In genomic region chr16:56716557-56717179, GRCm38 (mm10) we compare ENCODE assay signal across 8 mouse cellular contexts. TPM values are rescaled to one million over a fixed set of nuclear protein-coding genes. Genes with fewer than 3 reads are reported as not detected.
A peak's percentile ranks its signal among the peaks of the same experiment; 100 is the strongest.
DNase-seq lines count a peak whose midpoint lies in the region; ATAC-seq and TF ChIP-seq lines count a peak whose summit lies in the region.

No protein-coding gene starts in this region.

- under 1% methylated on average over 28 of the region's 38 CpGs for WGBS in heart, embryonic 13.5 days
- under 1% methylated on average over 28 of the region's 38 CpGs for WGBS in limb, embryonic 12.5 days
- under 1% methylated on average over 31 of the region's 38 CpGs for WGBS in midbrain, embryonic 13.5 days

- H3K9ac ChIP-seq in ES-Bruce4 (ENCODE audit: low read depth, poor library complexity, severe bottlenecking) = peak overlapping the region; percentile 90
- peak overlapping the region; percentile 94 for H3K9ac ChIP-seq in heart, embryonic 13.5 days
- peak overlapping the region; percentile 85 for H3K9ac ChIP-seq in limb, embryonic 12.5 days (replicated peaks)
- peak overlapping the region; percentile 90 for H3K9ac ChIP-seq in midbrain, embryonic 13.5 days (replicated peaks)

- H3K4me2 ChIP-seq in heart, embryonic 13.5 days = peak overlapping the region; percentile 81
- peak overlapping the region; percentile 68 for H3K4me2 ChIP-seq in limb, embryonic 12.5 days
- H3K4me2 ChIP-seq in midbrain, embryonic 13.5 days (replicated peaks) = peak overlapping the region; percentile 80

- H3K27me3 ChIP-seq in ES-Bruce4 (ENCODE audit: control insufficient read depth, insufficient read depth, low read length, poor library complexity, severe bottlenecking) = no peaks in the 10 kb centered on the region
- no peaks in the 10 kb centered on the region for H3K27me3 ChIP-seq in heart, embryonic 13.5 days (replicated peaks)
- no peaks in the 10 kb centered on the region for H3K27me3 ChIP-seq in limb, embryonic 12.5 days
- H3K27me3 ChIP-seq in midbrain, embryonic 13.5 days = no peaks in the 10 kb centered on the region

- H3K4me1 ChIP-seq in ES-Bruce4 (ENCODE audit: control insufficient read depth, insufficient read depth, low read length) = no peaks in the 10 kb centered on the region
- peaks cover 4% of the 10 kb centered on the region; the same call in 1 of the 2 replicates for H3K4me1 ChIP-seq in cortical plate, adult 2 months (ENCODE audit: control insufficient read depth, insufficient read depth, low read length)
- peaks cover 28% of the 10 kb centered on the region for H3K4me1 ChIP-seq in heart, embryonic 13.5 days
- peaks cover 10% of the 10 kb centered on the region for H3K4me1 ChIP-seq in limb, embryonic 12.5 days (replicated peaks)
- H3K4me1 ChIP-seq in midbrain, embryonic 13.5 days (replicated peaks) = peaks cover 25% of the 10 kb centered on the region

- peak; percentile 47 for ATAC-seq in heart, embryonic 13.5 days (ENCODE audit: extremely low read depth, insufficient number of reproducible peaks, low FRiP score, low TSS enrichment)
- peak; percentile 81 for ATAC-seq in limb, embryonic 12.5 days (ENCODE audit: insufficient number of reproducible peaks, insufficient read depth, low FRiP score, low TSS enrichment, low read depth)
- ATAC-seq in midbrain, embryonic 13.5 days = peak; percentile 65

- DNase-seq in heart, adult 8-10 months (ENCODE audit: low spot score) = peak; percentile 16
- no peak for DNase-seq in heart, adult 11 months
- DNase-seq in thymus, postnatal 36 days = no peak

- H3K4me3 ChIP-seq in ES-Bruce4 (ENCODE audit: low read depth, low read length) = peak overlapping the region; percentile 99
- H3K4me3 ChIP-seq in cortical plate, adult 2 months (ENCODE audit: insufficient read depth, low read length) = peak overlapping the region; percentile 49
- H3K4me3 ChIP-seq in heart, embryonic 13.5 days = peak overlapping the region; percentile 79
- H3K4me3 ChIP-seq in limb, embryonic 12.5 days (replicated peaks) = peak overlapping the region; percentile 78
- peak overlapping the region; percentile 72 for H3K4me3 ChIP-seq in midbrain, embryonic 13.5 days (replicated peaks)

- TF ChIP-seq CTCF in ES-Bruce4 (IDR thresholded peaks at IDR 0.05; ENCODE audit: low read depth, low read length) = no peak
- no peak for TF ChIP-seq CTCF in cortical plate, adult 2 months (IDR thresholded peaks at IDR 0.05; ENCODE audit: extremely low read depth, insufficient read depth, low read length)

- peak overlapping the region; percentile 47; the same call in 1 of the 2 replicates for H3K27ac ChIP-seq in ES-Bruce4 (ENCODE audit: insufficient read depth, low read length)
- peak overlapping the region; percentile 61 for H3K27ac ChIP-seq in cortical plate, adult 2 months (ENCODE audit: insufficient read depth, low read length)
- H3K27ac ChIP-seq in heart, embryonic 13.5 days (replicated peaks) = peak overlapping the region; percentile 99
- peak overlapping the region; percentile 99 for H3K27ac ChIP-seq in limb, embryonic 12.5 days
- peak overlapping the region; percentile 96 for H3K27ac ChIP-seq in midbrain, embryonic 13.5 days

- TF ChIP-seq POLR2A in ES-Bruce4 (IDR thresholded peaks at IDR 0.05; ENCODE audit: insufficient read depth, low read length) = no peak
- no peak for TF ChIP-seq POLR2A in cortical plate, adult 2 months (IDR thresholded peaks at IDR 0.05; ENCODE audit: extremely low read depth, insufficient read depth, low read length)

- H3K9me3 ChIP-seq in ES-Bruce4 (replicated peaks; ENCODE audit: control insufficient read depth, insufficient read depth, low read length, poor library complexity, severe bottlenecking) = no peaks in the 10 kb centered on the region
- H3K9me3 ChIP-seq in heart, embryonic 13.5 days = no peaks in the 10 kb centered on the region
- H3K9me3 ChIP-seq in limb, embryonic 12.5 days = no peaks in the 10 kb centered on the region
- H3K9me3 ChIP-seq in midbrain, embryonic 13.5 days = no peaks in the 10 kb centered on the region

- H3K36me3 ChIP-seq in ES-Bruce4 (ENCODE audit: control insufficient read depth, insufficient read depth, low read length, poor library complexity, severe bottlenecking) = peaks cover 3% of the 10 kb centered on the region
- peaks cover 20% of the 10 kb centered on the region for H3K36me3 ChIP-seq in heart, embryonic 13.5 days
- H3K36me3 ChIP-seq in limb, embryonic 12.5 days = peaks cover 10% of the 10 kb centered on the region
- peaks cover 6% of the 10 kb centered on the region for H3K36me3 ChIP-seq in midbrain, embryonic 13.5 days

- no peak for TF ChIP-seq EP300 in ES-Bruce4 (IDR thresholded peaks at IDR 0.05; ENCODE audit: insufficient read depth, low read depth, low read length)

RNA-seq across cellular contexts. Expression of gene Tfg, which starts 0.6 kb away (rescaled TPM):
- 10 to 100 TPM; 47.3 to 51.7 (median 50.1) TPM for total RNA-seq in heart, adult 8-10 months (2022)
- 108 and 121 TPM in 2 replicates for polyA plus RNA-seq in ES-Bruce4 (2011; ENCODE audit: insufficient read depth, insufficient read length, low read depth, missing spikeins)
- 66.0 and 66.9 TPM in 2 replicates for polyA plus RNA-seq in cortical plate, adult 2 months (2012; rRNA removed)
- 129 and 138 TPM in 2 replicates for polyA plus RNA-seq in heart, embryonic 13.5 days (2015; fragmentation: Nextera tagmentation; extraction: Ambion mirVana)
- 132 and 137 TPM in 2 replicates for polyA plus RNA-seq in limb, embryonic 12.5 days (2016; fragmentation: Nextera tagmentation; extraction: Ambion mirVana)
- polyA plus RNA-seq in midbrain, embryonic 13.5 days (2015; fragmentation: Nextera tagmentation; extraction: Ambion mirVana) = 159 and 168 TPM in 2 replicates

Comparison
In these comparisons a context has a peak if more than half of its experiments do, and no peak if none do; other contexts are left out.
1. H3K27ac ChIP-seq: peak in every context shown above with its lines; median percentile 99 in heart, embryonic 13.5 days; 99 in limb, embryonic 12.5 days; 96 in midbrain, embryonic 13.5 days; 61 in cortical plate, adult 2 months; 47 in ES-Bruce4.
2. H3K4me3 ChIP-seq: peak in every context shown above with its lines; median percentile 99 in ES-Bruce4; 79 in heart, embryonic 13.5 days; 78 in limb, embryonic 12.5 days; 72 in midbrain, embryonic 13.5 days; 49 in cortical plate, adult 2 months.